Mouse (Mus musculus): ENCODE results near the gene Spata3. TPM values are rescaled to one million over a fixed set of nuclear protein-coding genes. Genes with fewer than 3 reads are reported as not detected.

Spata3 gene
- polyA plus RNA-seq (2012; ENCODE audit: low replicate concordance): not detected in 2 replicates

DNA sequence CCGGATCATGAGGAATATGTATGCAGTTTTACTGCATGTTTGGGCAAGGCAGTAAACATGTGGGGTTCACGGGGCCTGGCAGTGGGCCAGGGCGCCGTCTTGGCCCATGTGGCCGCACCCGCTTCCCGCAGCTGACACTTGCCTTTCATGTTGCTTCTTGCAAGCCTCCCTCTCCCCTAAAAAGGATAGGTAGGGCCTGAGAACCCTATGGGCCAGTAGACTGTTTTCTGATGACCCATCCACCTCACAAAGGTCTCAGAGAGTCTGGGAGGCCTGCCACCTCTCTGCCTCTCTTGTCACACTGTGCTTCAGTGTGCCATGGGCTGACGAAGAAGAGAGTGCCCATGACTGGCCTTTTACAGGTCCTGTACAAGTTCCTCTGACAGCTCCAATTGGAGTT lies at the start of gene Spata3:
Gene Spata3 (plus strand): TSS at position 301 of the 400 bp plus-strand sequence.

DNA sequence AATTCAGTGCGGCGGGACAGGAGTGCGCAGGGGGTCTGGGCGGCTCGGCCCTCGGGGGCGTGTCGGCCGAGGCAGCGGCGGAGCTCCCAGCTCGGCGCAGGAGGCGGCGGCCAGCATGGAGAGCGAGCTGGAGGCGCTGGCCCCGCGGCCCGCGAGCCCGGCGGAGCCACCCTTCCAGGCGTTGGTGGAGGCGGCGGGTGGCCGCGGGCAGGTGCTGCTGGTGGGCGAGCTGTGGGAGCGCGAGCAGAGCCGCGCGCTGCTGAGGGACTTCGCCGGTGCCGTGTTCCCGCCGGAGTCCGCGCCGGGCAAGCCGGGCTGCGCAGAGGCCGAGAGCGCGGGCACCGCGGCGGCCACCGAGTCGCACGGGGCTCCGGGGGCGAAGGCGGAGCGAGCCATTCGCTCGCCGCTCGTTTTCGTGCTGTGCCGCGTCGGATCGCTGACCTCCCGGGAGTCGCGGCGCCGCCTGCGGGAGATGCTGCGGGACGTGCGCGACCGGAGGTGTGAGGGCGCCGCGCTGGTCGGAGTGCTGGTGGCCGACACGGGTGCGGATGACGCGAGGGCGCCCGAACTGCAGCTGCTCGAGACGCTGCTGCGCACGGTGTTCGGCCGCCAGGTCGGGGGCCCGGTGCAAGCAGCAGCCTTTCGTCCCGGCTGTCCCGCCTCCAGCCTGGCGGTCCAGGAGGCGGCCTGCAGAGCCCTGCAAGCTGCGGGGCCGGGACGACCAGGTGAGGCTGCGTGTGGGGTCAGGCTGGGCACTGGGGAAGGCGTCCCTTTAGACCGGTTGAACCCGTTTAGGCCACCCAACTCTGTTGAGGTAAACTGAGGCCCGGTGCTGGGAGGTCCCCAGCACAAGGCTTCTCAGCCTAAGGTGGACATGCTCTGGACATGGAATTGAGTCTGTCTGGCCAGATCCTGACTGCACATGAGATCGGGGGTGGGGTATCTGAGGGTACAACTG lies 29.5 kb downstream of the Spata3 start, which contains the start of gene 2810459M11Rik:
Gene 2810459M11Rik (plus strand): TSS at position 16 of the 958 bp plus-strand sequence.

DNA sequence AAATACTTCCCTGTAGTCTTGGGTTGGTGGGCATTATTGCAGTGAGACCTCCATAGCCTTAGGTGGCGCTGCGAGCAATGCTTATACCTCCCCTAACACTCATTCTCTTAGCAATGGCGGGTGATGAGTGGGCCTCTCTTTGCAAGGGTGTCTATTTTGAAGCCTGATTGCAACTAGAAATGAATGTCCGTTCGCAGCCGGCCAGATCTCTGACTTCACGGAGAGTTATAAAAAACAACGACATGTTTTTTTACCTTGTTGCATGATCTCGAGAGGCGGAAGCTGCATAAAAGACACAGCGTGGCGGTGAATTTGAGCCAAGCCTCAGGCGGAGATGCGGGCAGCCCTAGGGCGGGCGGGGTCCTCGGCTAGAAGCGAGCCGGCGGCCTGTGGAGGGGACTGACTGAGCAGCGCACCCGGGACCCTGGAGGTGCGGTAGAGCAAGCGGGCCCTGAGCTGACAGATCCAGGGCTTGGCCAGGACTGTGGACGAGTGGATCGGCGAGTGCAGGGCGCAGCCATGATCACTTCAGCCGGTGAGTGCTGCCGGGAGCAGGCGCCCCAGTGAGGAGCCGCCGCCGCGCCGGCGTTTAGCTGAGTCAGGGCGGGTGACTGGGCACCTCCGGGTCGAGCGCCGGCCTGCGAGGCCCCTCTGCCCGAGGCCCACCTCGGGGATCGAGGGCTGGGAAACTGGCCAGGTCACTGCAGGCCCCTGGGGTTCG lies 47.8 kb downstream of the Spata3 start, which contains the start of gene Psmd1:
Gene Psmd1 (plus strand): TSS at position 117 of the 721 bp plus-strand sequence.

Other genes with a start within 250 kb of the Spata3 start
- 13.9 and 66.2 TPM in 2 replicates for gene A630001G21Rik, start 238.2 kb upstream of the Spata3 start, polyA plus RNA-seq (2012; ENCODE audit: low replicate concordance)
- gene Cab39, start 223.4 kb upstream of the Spata3 start, polyA plus RNA-seq (2012; ENCODE audit: low replicate concordance): 25.9 and 47.1 TPM in 2 replicates
- 109 and 112 TPM in 2 replicates for gene Itm2c, start 122.5 kb upstream of the Spata3 start, polyA plus RNA-seq (2012; ENCODE audit: low replicate concordance)
- gene 4933407L21Rik, start 88.3 kb upstream of the Spata3 start, polyA plus RNA-seq (2012; ENCODE audit: low replicate concordance): not detected in 2 replicates
- gene Gpr55, start 55.8 kb upstream of the Spata3 start, polyA plus RNA-seq (2012; ENCODE audit: low replicate concordance): 1.9 and 2.2 TPM in 2 replicates
- not detected in 2 replicates for gene 2810459M11Rik, start 29.0 kb downstream of the Spata3 start, polyA plus RNA-seq (2012; ENCODE audit: low replicate concordance)
- gene Psmd1, start 47.6 kb downstream of the Spata3 start, polyA plus RNA-seq (2012; ENCODE audit: low replicate concordance): 3.8 and 13.3 TPM in 2 replicates
- gene Htr2b, start 95.2 kb downstream of the Spata3 start, polyA plus RNA-seq (2012; ENCODE audit: low replicate concordance): not detected in 2 replicates
- 0.97 and 8.5 TPM in 2 replicates for gene Gm21972, start 116.8 kb downstream of the Spata3 start, polyA plus RNA-seq (2012; ENCODE audit: low replicate concordance)
- gene Armc9, start 138.0 kb downstream of the Spata3 start, polyA plus RNA-seq (2012; ENCODE audit: low replicate concordance): 1.1 and 2.3 TPM in 2 replicates

Measured in hematopoietic multipotent progenitor cell, adult 10-12 weeks (in vitro differentiated cells).